30 mouse cellular contexts compared by ENCODE assay signal in genomic region chr11:114909538-114909937, GRCm38 (mm10). TPM values are rescaled to one million over a fixed set of nuclear protein-coding genes. Genes with fewer than 3 reads are reported as not detected.
A peak's percentile ranks its signal among the peaks of the same experiment; 100 is the strongest.
DNase-seq lines count a peak whose midpoint lies in the region; ATAC-seq and TF ChIP-seq lines count a peak whose summit lies in the region.
"Not testable (repeated sequence)": the region's sequence is repeated elsewhere in the genome, so short reads cannot be mapped to it uniquely, and the experiment has no call there.
"Had no signal": no experiment of that assay in that cellular context is flagged by ENCODE, and none has a peak within 500 bp of the region (broad histone marks: within the 10 kb centered on the region; RNA-seq: fewer than 3 reads in every experiment).

No protein-coding gene starts in this region.

- H3K27ac ChIP-seq in ES-Bruce4 (ENCODE audit: insufficient read depth, low read length); gastrocnemius, adult 2 months; intestine, postnatal 0 days (ENCODE audit: low read depth, low read length); liver, adult 2 months (replicated peaks; ENCODE audit: insufficient read depth, low read depth, low read length); midbrain, postnatal 0 days (ENCODE audit: low read depth, low read length); stomach, postnatal 0 days (replicated peaks): not testable (repeated sequence)

- TF ChIP-seq CTCF in ES-Bruce4 (IDR thresholded peaks at IDR 0.05; ENCODE audit: low read depth, low read length), result peak; percentile 58
- TF ChIP-seq CTCF in gastrocnemius, adult 2 months (IDR thresholded peaks at IDR 0.05), result peak; percentile 45
- TF ChIP-seq CTCF in intestine, postnatal 0 days (IDR thresholded peaks at IDR 0.05; ENCODE audit: low read depth), result peak; percentile 35
- peak; percentile 25; the same call in 1 of the 2 replicates for TF ChIP-seq CTCF in liver, adult 2 months (IDR thresholded peaks at IDR 0.05; ENCODE audit: low read depth, low read length)
- TF ChIP-seq CTCF in midbrain, postnatal 0 days (IDR thresholded peaks at IDR 0.05), result peak; percentile 39
- peak; percentile 40 for TF ChIP-seq CTCF in stomach, postnatal 0 days (IDR thresholded peaks at IDR 0.05; ENCODE audit: low read depth)

- H3K79me2 ChIP-seq in liver, adult 2 months (ENCODE audit: control insufficient read depth, insufficient read depth, low read length), result not testable (repeated sequence)

- H3K27me3 ChIP-seq in ES-Bruce4 (ENCODE audit: control insufficient read depth, insufficient read depth, low read length, poor library complexity, severe bottlenecking); intestine, postnatal 0 days (replicated peaks; ENCODE audit: control insufficient read depth, insufficient read depth, low read length); liver, adult 2 months (ENCODE audit: control insufficient read depth, insufficient read depth, low read length); midbrain, postnatal 0 days (ENCODE audit: insufficient read depth, low read length); stomach, postnatal 0 days (ENCODE audit: control insufficient read depth, insufficient read depth, low read length): not testable (repeated sequence)

- not testable (repeated sequence) for H3K4me3 ChIP-seq in ES-Bruce4 (ENCODE audit: low read depth, low read length); gastrocnemius, adult 2 months; intestine, postnatal 0 days (ENCODE audit: low read depth, low read length); liver, adult 2 months (ENCODE audit: insufficient read depth, low read depth, low read length); midbrain, postnatal 0 days (ENCODE audit: low read depth, low read length); stomach, postnatal 0 days (ENCODE audit: low read depth, low read length)

- not testable (repeated sequence) for ATAC-seq in intestine, postnatal 0 days; midbrain, postnatal 0 days (ENCODE audit: low FRiP score); stomach, postnatal 0 days (ENCODE audit: low FRiP score, low TSS enrichment)

- not testable (repeated sequence) for H3K4me1 ChIP-seq in ES-Bruce4 (ENCODE audit: control insufficient read depth, insufficient read depth, low read length); intestine, postnatal 0 days (replicated peaks; ENCODE audit: control insufficient read depth, insufficient read depth, low read length); liver, adult 2 months (ENCODE audit: control insufficient read depth, insufficient read depth, low read length); midbrain, postnatal 0 days (ENCODE audit: insufficient read depth, low read length); stomach, postnatal 0 days (replicated peaks; ENCODE audit: control insufficient read depth, insufficient read depth)

- intact Hi-C loops in gastrocnemius, adult 2 months (cut with DNase I), result not testable (repeated sequence)

- H3K9ac ChIP-seq in ES-Bruce4 (ENCODE audit: low read depth, poor library complexity, severe bottlenecking); intestine, postnatal 0 days (ENCODE audit: low read depth, low read length); liver, adult 2 months (ENCODE audit: low read depth, low read length); midbrain, postnatal 0 days (replicated peaks; ENCODE audit: low read length, poor library complexity, severe bottlenecking); stomach, postnatal 0 days (ENCODE audit: low read length): not testable (repeated sequence)

- H3K9me3 ChIP-seq in ES-Bruce4 (replicated peaks; ENCODE audit: control insufficient read depth, insufficient read depth, low read length, poor library complexity, severe bottlenecking); intestine, postnatal 0 days (ENCODE audit: control insufficient read depth); midbrain, postnatal 0 days (ENCODE audit: low read length); stomach, postnatal 0 days (ENCODE audit: control insufficient read depth, low read length): not testable (repeated sequence)

- H3K36me3 ChIP-seq in ES-Bruce4 (ENCODE audit: control insufficient read depth, insufficient read depth, low read length, poor library complexity, severe bottlenecking); intestine, postnatal 0 days (ENCODE audit: control insufficient read depth, insufficient read depth); liver, adult 2 months (ENCODE audit: control insufficient read depth, insufficient read depth, low read length); midbrain, postnatal 0 days (ENCODE audit: insufficient read depth, low read length); stomach, postnatal 0 days (ENCODE audit: control insufficient read depth, insufficient read depth, low read length): not testable (repeated sequence)

- not testable (repeated sequence) for TF ChIP-seq POLR2A in ES-Bruce4 (IDR thresholded peaks at IDR 0.05; ENCODE audit: insufficient read depth, low read length); liver, adult 2 months (IDR thresholded peaks at IDR 0.05; ENCODE audit: extremely low read depth, insufficient read depth, low read length)

- 38% methylated on average over 3 of the region's 3 CpGs for WGBS in intestine, postnatal 0 days
- WGBS in liver, adult 2 months, result 39% methylated on average over 3 of the region's 3 CpGs
- WGBS in midbrain, postnatal 0 days, result 40% methylated on average over 3 of the region's 3 CpGs
- WGBS in stomach, postnatal 0 days, result 39% methylated on average over 3 of the region's 3 CpGs

- DNase-seq in A20 (ENCODE audit: low read depth, low spot score) (peak; percentile 38), ZHBTc4 (ENCODE audit: low read depth, low spot score) (peak; percentile 26)
- DNase-seq in gastrocnemius, adult 2 months; liver, adult 2 months (ENCODE audit: extremely low read depth, low read depth, low spot score); midbrain, postnatal 0 days (ENCODE audit: low spot score); stomach, postnatal 0 days (ENCODE audit: low spot score): not testable (repeated sequence)

- not testable (repeated sequence) for TF ChIP-seq EP300 in ES-Bruce4 (IDR thresholded peaks at IDR 0.05; ENCODE audit: insufficient read depth, low read depth, low read length); stomach, postnatal 0 days (optimal IDR thresholded peaks at IDR 0.05)

- not testable (repeated sequence) for H3K4me2 ChIP-seq in intestine, postnatal 0 days (replicated peaks; ENCODE audit: low read depth); midbrain, postnatal 0 days (ENCODE audit: low read depth, low read length, poor library complexity, severe bottlenecking); stomach, postnatal 0 days (replicated peaks; ENCODE audit: low read depth)

RNA-seq across cellular contexts. Expression of gene Cd300a, which starts 19.7 kb away (rescaled TPM):
- polyA plus RNA-seq in ES-Bruce4 (2011; ENCODE audit: insufficient read depth, insufficient read length, low read depth, missing spikeins), result 0.78 and 2.3 TPM in 2 replicates
- under 1 TPM; 0.50 to 0.66 TPM for total RNA-seq in gastrocnemius, adult 2 months (2021)
- polyA plus RNA-seq in intestine, postnatal 0 days (2015; fragmentation: Nextera tagmentation; extraction: Ambion mirVana), result 2.2 and 2.3 TPM in 2 replicates
- total RNA-seq in liver, adult 2 months (2014; rRNA removed), result 3.0 and 3.6 TPM in 2 replicates
- polyA plus RNA-seq in liver, adult 2 months (2012; rRNA removed), result 0.65 and 1.2 TPM in 2 replicates
- total RNA-seq in midbrain, postnatal 0 days (2014; rRNA removed), result 1.5 and 1.8 TPM in 2 replicates
- polyA plus RNA-seq in midbrain, postnatal 0 days (2015; fragmentation: Nextera tagmentation; extraction: Ambion mirVana), result 1.4 and 1.7 TPM in 2 replicates
- polyA plus RNA-seq in stomach, postnatal 0 days (2015; fragmentation: Nextera tagmentation; extraction: Ambion mirVana), result 1.5 and 2.1 TPM in 2 replicates
- total RNA-seq: MEL had no signal

RNA-seq across cellular contexts. Expression of gene Cd300lb, which starts 24.6 kb away (rescaled TPM):
- not detected in 2 replicates for polyA plus RNA-seq in ES-Bruce4 (2011; ENCODE audit: insufficient read depth, insufficient read length, low read depth, missing spikeins)
- total RNA-seq in gastrocnemius, adult 2 months (2021), result under 1 TPM; 0.15 to 0.42 TPM
- 0.07 and 0.14 TPM in 2 replicates for polyA plus RNA-seq in intestine, postnatal 0 days (2015; fragmentation: Nextera tagmentation; extraction: Ambion mirVana)
- 1.0 and 1.2 TPM in 2 replicates for total RNA-seq in liver, adult 2 months (2014; rRNA removed)
- polyA plus RNA-seq in liver, adult 2 months (2012; rRNA removed), result 0.35 and 0.46 TPM in 2 replicates
- total RNA-seq in midbrain, postnatal 0 days (2014; rRNA removed), result 0.05 and 0.24 TPM in 2 replicates
- 0.05 TPM in 1 of 2 replicates, not detected in the other for polyA plus RNA-seq in midbrain, postnatal 0 days (2015; fragmentation: Nextera tagmentation; extraction: Ambion mirVana)
- polyA plus RNA-seq in stomach, postnatal 0 days (2015; fragmentation: Nextera tagmentation; extraction: Ambion mirVana), result 0.12 TPM in 2 replicates
- total RNA-seq: left cerebral cortex, postnatal 14 days; MEL had no signal
- polyA plus RNA-seq: forebrain, embryonic 10.5 days; forebrain, embryonic 15.5 days; limb, embryonic 11.5 days; neural tube, embryonic 14.5 days had no signal

RNA-seq across cellular contexts. Expression of gene Gprc5c, which starts 58.6 kb away (rescaled TPM):
- polyA plus RNA-seq in ES-Bruce4 (2011; ENCODE audit: insufficient read depth, insufficient read length, low read depth, missing spikeins), result 48.8 and 57.0 TPM in 2 replicates
- total RNA-seq in gastrocnemius, adult 2 months (2021), result 10 to 100 TPM; 45.4 to 82.1 TPM
- 2.3 and 2.8 TPM in 2 replicates for polyA plus RNA-seq in intestine, postnatal 0 days (2015; fragmentation: Nextera tagmentation; extraction: Ambion mirVana)
- 51.4 and 66.2 TPM in 2 replicates for total RNA-seq in liver, adult 2 months (2014; rRNA removed)
- polyA plus RNA-seq in liver, adult 2 months (2012; rRNA removed), result 87.6 and 93.9 TPM in 2 replicates
- total RNA-seq in midbrain, postnatal 0 days (2014; rRNA removed), result 7.5 and 12.8 TPM in 2 replicates
- polyA plus RNA-seq in midbrain, postnatal 0 days (2015; fragmentation: Nextera tagmentation; extraction: Ambion mirVana), result 5.7 and 5.8 TPM in 2 replicates
- polyA plus RNA-seq in stomach, postnatal 0 days (2015; fragmentation: Nextera tagmentation; extraction: Ambion mirVana), result 10.8 and 11.2 TPM in 2 replicates
- total RNA-seq: common myeloid progenitor, adult 5-6 weeks; megakaryocyte-erythroid progenitor cell, adult 5-6 weeks; MEL had no signal
- polyA plus RNA-seq: CD4-positive, CD25-positive, alpha-beta regulatory T cell, adult 4 months had no signal

RNA-seq across cellular contexts. Expression of gene Cd300c, which starts 59.4 kb away (rescaled TPM):
- not detected in 2 replicates for polyA plus RNA-seq in ES-Bruce4 (2011; ENCODE audit: insufficient read depth, insufficient read length, low read depth, missing spikeins)
- not detected for total RNA-seq in gastrocnemius, adult 2 months (2021)
- polyA plus RNA-seq in intestine, postnatal 0 days (2015; fragmentation: Nextera tagmentation; extraction: Ambion mirVana), result not detected in 2 replicates
- total RNA-seq in liver, adult 2 months (2014; rRNA removed), result 0.20 TPM in 1 of 2 replicates, not detected in the other
- polyA plus RNA-seq in liver, adult 2 months (2012; rRNA removed), result 0.24 and 0.49 TPM in 2 replicates
- not detected in 2 replicates for total RNA-seq in midbrain, postnatal 0 days (2014; rRNA removed)
- polyA plus RNA-seq in midbrain, postnatal 0 days (2015; fragmentation: Nextera tagmentation; extraction: Ambion mirVana), result not detected in 2 replicates
- polyA plus RNA-seq in stomach, postnatal 0 days (2015; fragmentation: Nextera tagmentation; extraction: Ambion mirVana), result not detected in 2 replicates
- total RNA-seq: adrenal gland, adult 8-10 months; adrenal gland, postnatal 4 days; common myeloid progenitor, adult 5-6 weeks; gastrocnemius, adult 18-20 months; gastrocnemius, postnatal 36 days; heart, adult 18-20 months; heart, postnatal 4 days; left cerebral cortex, postnatal 14 days; megakaryocyte-erythroid progenitor cell, adult 5-6 weeks; MEL had no signal
- polyA plus RNA-seq: CD4-positive, CD25-positive, alpha-beta regulatory T cell, adult 4 months; embryonic facial prominence, embryonic 13.5 days; forebrain, embryonic 10.5 days; forebrain, embryonic 15.5 days; frontal cortex, adult 2 months; heart, embryonic 12.5 days; heart, postnatal 0 days; hindbrain, embryonic 15.5 days; intestine, embryonic 14.5 days; limb, embryonic 11.5 days; midbrain, embryonic 13.5 days; neural tube, embryonic 14.5 days had no signal
